Mouse (Mus musculus): ENCODE data around the gene Snrk.
"Not testable (repeated sequence)": the region's sequence is repeated elsewhere in the genome, so short reads cannot be mapped to it uniquely, and the experiment has no call there.

Gene Snrk

GRCm38 (mm10) chr9:122143219-122143618 is 26.2 kb downstream of the Snrk start:
- ATAC-seq (ENCODE audit: low TSS enrichment) = no peak

DNA sequence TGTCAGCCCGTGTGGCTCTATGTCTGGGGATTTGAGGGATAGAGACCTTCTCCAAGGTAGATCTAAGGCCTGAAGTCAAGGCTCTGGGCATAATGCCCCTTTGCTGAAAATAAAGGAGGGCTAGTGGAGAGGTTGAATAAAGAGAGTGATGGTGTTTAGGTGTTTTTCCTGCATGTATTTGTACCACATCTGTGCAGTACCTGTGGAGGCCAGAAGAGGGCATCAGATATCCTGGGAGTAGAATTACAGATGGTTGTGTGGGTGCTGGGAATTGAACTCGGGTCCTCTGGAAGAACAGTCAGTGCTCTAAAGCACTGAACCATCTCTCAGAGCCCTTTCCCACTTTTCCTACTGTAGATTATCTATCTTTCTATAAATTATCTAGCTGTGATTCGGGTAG is 27.7 kb downstream of the Snrk start:
- ATAC-seq (ENCODE audit: low TSS enrichment) = no peak

GRCm38 (mm10) chr9:122145677-122146076 is 28.6 kb downstream of the Snrk start:
- no peak for ATAC-seq (ENCODE audit: low TSS enrichment)

GRCm38 (mm10) chr9:122146124-122146870 is 29.2 kb downstream of the Snrk start:
- no peak for ATAC-seq (ENCODE audit: low TSS enrichment)

GRCm38 (mm10) chr9:122148356-122148755 is 31.3 kb downstream of the Snrk start:
- ATAC-seq (ENCODE audit: low TSS enrichment) = no peak

GRCm38 (mm10) chr9:122149997-122150826 is 33.1 kb downstream of the Snrk start:
- ATAC-seq (ENCODE audit: low TSS enrichment) = no peak

DNA sequence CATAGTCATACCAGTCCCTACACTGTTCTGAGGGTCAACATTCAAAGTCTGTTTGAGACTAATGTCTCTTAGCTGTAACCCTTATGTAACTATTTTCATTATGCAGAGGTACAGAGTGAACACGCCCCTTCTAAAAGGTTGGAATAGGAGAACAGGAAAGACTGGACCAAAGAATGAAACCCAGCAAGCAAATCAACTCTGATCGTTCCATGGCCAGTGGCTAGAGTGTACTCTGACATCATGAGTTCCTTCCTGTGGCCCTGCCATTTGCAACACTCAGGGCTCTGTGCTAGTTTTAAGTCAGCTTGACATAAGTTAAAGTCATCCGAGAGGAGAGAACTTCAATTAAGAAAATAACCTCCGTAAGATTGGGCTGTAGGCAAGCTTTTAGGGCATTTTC is 35.0 kb downstream of the Snrk start:
- ATAC-seq (ENCODE audit: low TSS enrichment) = no peak

GRCm38 (mm10) chr9:122152501-122152900 is 35.4 kb downstream of the Snrk start:
- no peak for ATAC-seq (ENCODE audit: low TSS enrichment)

GRCm38 (mm10) chr9:122153436-122153835 is 36.4 kb downstream of the Snrk start:
- no peak for ATAC-seq (ENCODE audit: low TSS enrichment)

DNA sequence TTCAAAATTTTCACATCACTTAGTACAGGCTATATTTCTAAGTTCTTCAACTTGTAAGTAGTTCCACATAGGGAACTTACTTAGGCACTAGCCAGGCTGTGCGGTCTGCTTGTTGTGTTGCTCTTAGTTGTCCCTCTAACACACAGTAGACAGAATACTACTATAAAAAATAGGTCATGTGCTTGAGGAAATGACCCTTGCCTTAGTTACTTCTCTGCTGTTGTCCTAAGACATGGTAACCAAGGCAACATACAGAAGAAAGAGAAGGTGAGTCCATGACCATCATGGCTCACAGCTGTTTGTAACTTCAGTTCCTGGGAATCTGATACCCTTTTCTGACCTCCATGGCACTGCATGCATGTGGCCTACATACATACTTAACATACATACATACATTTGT is 38.1 kb downstream of the Snrk start:
- no peak for ATAC-seq (ENCODE audit: low TSS enrichment)

- no peak for ATAC-seq (ENCODE audit: low TSS enrichment)
These were observed 39.5 kb downstream of the Snrk start for GRCm38 (mm10) chr9:122156389-122157078.

- peak; percentile 68 for ATAC-seq (ENCODE audit: low TSS enrichment)
These were observed 40.0 kb downstream of the Snrk start for GRCm38 (mm10) chr9:122157079-122157441.

DNA sequence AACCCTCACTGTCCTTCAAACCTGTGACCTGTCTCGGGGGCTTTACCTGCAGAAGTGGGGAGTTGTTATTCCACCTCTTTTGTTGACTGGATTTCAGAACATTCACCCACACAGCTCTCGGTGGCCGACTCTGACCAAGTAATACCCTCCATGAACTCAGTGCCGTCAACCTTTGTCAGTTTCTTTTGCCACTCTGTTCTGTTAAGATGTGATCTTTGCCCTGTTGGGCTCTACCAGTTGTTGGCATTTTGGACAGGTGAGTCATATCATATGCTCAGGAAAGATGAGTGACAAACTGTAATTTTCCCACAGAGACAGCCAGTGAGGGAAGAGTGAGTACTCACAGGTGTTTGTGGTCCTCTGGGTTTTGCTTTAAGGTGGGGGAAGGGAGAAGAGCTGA is 47.5 kb downstream of the Snrk start:
- ATAC-seq (ENCODE audit: low TSS enrichment) = no peak

DNA sequence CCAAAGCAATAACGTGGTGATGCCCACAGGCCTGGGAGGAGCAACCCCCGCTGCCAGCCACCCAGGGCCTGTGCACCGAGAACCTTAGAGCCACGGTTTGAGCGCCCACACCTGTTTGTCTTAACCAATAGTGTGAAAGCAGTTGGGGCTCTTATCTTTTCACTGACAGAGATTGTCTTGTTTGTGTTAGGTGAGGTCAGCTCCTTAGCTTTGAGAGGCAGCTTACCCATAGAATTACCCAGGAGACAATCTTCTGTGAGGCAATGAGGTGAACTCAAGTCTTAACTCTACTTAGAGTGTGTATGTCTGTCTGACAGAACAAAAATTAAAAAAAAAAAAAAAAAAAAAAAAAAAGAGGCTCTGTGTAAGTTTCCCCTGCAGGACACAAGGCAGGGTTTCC is 50.7 kb downstream of the Snrk start:
- not testable (repeated sequence) for ATAC-seq (ENCODE audit: low TSS enrichment)

DNA sequence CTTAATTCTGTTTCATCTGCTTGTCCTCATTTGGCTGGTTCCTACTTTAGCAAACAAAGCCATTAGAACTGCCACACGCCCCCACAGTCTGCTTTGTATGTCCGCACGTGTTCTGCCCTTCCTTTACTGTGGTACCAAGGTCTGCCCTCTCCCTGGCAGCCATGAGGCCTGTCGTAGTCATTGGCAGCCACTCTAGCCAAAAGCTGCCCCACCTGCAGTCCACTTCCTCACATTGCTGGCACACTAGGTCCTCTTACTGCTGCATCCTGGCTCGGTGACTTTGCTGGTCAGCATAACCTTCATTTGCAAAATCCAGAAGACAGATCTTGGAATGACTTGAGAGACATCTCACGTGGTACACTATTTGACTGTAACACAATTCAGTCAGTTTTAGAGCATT is 52.8 kb downstream of the Snrk start:
- ATAC-seq (ENCODE audit: low TSS enrichment) = no peak

GRCm38 (mm10) chr9:122172612-122173186 is 55.6 kb downstream of the Snrk start:
- ATAC-seq (ENCODE audit: low TSS enrichment) = no peak

DNA sequence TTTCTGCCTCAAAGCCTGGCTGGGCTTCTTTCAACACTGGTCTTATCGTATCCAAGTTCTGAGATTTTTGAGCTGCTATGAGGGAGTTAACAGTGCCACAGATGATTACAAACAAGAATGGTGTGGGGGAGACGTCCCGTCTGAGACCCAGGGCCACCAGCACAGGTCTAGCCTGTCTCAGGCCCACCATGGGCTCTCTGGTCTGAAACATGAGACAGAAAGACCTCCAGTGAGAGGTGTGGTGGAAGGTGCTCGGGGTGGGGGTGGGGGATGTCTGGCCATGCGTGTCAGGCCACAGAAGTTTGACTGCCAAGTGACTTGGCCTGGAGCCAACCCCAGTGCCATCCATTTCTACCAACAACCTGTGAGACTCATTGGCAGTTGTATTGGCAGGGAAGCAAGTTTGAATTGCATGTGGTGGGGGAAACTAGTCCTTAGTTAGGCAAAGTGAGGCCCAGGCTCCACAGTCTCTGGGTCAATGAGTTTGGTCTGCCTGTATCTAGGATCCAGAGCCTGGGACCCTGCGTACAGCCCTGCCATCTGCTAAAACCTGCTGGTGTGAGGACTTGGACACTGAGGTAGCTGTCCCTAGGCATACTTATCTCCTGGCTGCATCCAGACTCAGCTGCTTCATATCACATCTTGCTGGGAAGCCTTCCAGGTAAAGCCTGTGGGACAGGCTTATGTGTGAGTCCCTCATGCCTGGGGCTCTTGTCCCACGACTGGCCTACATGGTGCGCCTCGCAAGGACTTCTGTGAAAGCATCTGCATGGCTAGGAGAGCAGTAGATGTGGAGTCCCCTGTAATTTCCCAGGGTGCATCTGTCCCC is 56.6 kb downstream of the Snrk start:
- ATAC-seq (ENCODE audit: low TSS enrichment) = no peak

GRCm38 (mm10) chr9:122174723-122175122 is 57.7 kb downstream of the Snrk start:
- ATAC-seq (ENCODE audit: low TSS enrichment) = no peak

DNA sequence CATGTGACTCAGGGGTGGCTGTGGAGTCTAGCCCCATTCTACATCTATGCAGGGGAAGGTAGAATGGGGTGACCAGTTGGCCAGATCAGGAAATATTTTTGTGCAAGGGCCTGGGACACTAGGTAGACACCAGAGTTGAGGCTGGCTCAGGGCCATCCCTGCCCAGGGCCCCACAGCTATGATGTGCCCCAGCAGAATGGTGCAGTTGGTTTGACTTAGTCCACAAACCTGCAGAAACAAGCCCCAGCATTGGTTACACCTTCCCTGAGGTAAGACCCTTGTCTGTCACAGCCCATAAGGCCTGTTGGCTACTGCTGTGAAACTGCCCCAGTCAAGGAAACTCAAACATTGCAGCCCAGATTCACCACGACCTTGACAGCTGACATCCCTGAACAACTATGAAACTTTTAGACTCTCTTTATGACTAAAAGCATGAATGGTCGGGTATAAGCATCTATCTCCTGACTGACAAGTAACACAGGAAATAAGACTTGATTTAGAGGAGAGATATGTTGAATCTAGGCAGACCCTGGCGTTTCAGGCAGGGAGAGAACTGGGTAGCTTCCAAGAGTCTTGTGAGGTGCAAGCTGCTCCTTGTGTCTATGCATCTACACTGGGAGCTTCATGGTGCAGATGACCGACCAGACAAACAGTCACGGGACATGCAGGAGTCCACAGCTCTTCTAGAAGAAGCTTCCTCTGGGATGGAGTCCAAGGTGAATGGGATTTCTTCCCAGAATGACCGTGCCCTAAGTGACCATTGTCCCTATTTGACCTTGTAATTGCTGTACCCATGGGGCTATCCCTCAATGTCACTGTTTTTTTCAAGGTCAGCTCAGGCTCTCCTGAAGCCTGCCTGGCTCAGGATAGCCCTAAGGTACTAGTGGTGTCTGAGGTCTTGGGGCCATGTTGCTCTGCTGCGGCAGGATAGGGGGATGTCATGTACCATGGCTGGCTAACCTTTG is 60.5 kb downstream of the Snrk start:
- no peak for ATAC-seq (ENCODE audit: low TSS enrichment)

- ATAC-seq (ENCODE audit: low TSS enrichment) = no peak
These were observed 61.4 kb downstream of the Snrk start for GRCm38 (mm10) chr9:122178427-122178826.

Measured in frontal cortex, adult (tissue).